Mouse (Mus musculus) CH12.LX (cell line): ENCODE results near the gene Bach2.

Experiments
- CTCF ChIP-seq, 2 experiments: IDR thresholded peaks in 1 of 2; conservative IDR thresholded peaks in 1 of 2; 2 replicates each; pipeline ENCODE4 v1.5.1; 2011 to 2012; ENCODE audit warnings: low read depth in 2 of 2, low read length in 2 of 2, improper control_type of control experiment in 1 of 2, inconsistent platforms in 1 of 2, mild to moderate bottlenecking in 1 of 2, moderate library complexity in 1 of 2
- MAFK ChIP-seq: IDR thresholded peaks from 2 replicates; pipeline ENCODE4 v1.6.1; 2011; ENCODE audit warnings: low read length, improper control_type of control experiment; ENCODE audit not compliant: insufficient replicate concordance
- POLR2A ChIP-seq: IDR thresholded peaks from 2 replicates; pipeline ENCODE4 v1.6.1; 2011; ENCODE audit warnings: low read depth, mild to moderate bottlenecking, improper control_type of control experiment, low read length
- TCF12 ChIP-seq: IDR thresholded peaks from 2 replicates; pipeline ENCODE4 v1.6.1; 2014; ENCODE audit warnings: low read depth, mild to moderate bottlenecking, inconsistent platforms, low read length, improper control_type of control experiment
- ZMIZ1 ChIP-seq: IDR thresholded peaks from 2 replicates; pipeline ENCODE4 v1.6.1; 2012; ENCODE audit warnings: low read depth, mild to moderate bottlenecking, inconsistent platforms, low read length, improper control_type of control experiment

DNA sequence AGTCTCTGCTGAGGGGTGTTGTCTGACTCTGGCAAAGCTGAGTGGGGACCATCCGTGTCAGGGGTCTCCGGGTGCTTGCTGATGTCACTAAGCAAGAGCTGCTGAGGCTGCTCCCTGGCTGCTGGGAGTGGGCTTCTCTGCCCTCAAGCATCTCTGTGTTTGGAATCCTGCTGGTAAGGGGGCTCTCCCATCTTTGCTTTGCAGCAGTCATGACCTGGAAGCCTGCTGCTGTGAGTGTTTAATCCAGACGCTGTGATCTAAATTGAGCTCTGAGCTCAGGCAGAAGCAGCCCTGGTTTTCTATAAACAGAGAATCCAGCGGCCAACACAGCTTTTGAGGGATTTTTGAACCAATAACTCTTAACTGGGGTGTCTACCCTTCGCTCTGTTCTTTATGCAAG lies 89.0 kb downstream of the Bach2 start:
- TF ChIP-seq CTCF (conservative IDR thresholded peaks at IDR 0.05 in 1 of 2, IDR thresholded peaks at IDR 0.05 in 1 of 2; ENCODE audit: low read depth in 2 of 2, low read length in 2 of 2): no peak
- no peak for TF ChIP-seq POLR2A
- TF ChIP-seq TCF12: no peak
- TF ChIP-seq MAFK: no peak
- no peak for TF ChIP-seq ZMIZ1
